Mouse (Mus musculus) CH12.LX (cell line): ENCODE results near the gene Bbof1. TPM values are rescaled to one million over a fixed set of nuclear protein-coding genes. Genes with fewer than 3 reads are reported as not detected.

Experiments
- DNase-seq: peaks from one replicate; pipeline ENCODE4 v3.0.0-alpha.2; 2013; ENCODE audit errors: extremely low read depth
- H3K27ac ChIP-seq: 2 replicates; pipeline ENCODE4 v1.5.1; 2012; ENCODE audit warnings: low read depth, mild to moderate bottlenecking, control low read depth, moderate library complexity; ENCODE audit not compliant: insufficient read depth
- H3K27me3 ChIP-seq: replicated peaks from 2 replicates; pipeline ENCODE3; 2012; ENCODE audit warnings: inconsistent platforms
- H3K36me3 ChIP-seq, 2 experiments: replicated peaks in 1 of 2; 2 replicates each; pipeline versions ENCODE3 to v1.6.1; 2012; ENCODE audit warnings: inconsistent platforms in 1 of 2, low read length in 1 of 2, mild to moderate bottlenecking in 1 of 2, mixed read lengths in 1 of 2, moderate library complexity in 1 of 2; ENCODE audit not compliant: control insufficient read depth in 1 of 2, insufficient read depth in 1 of 2
- H3K4me1 ChIP-seq, 2 experiments: 2 replicates each; pipeline ENCODE4 v1.6.1; 2012; ENCODE audit warnings: inconsistent platforms in 1 of 2, moderate library complexity in 1 of 2; ENCODE audit not compliant: insufficient read depth in 2 of 2, control insufficient read depth in 1 of 2
- H3K4me2 ChIP-seq: 2 replicates; pipeline ENCODE4 v1.6.1; 2012; ENCODE audit warnings: low read depth, mild to moderate bottlenecking, control low read depth; ENCODE audit not compliant: poor library complexity, insufficient read depth, severe bottlenecking
- H3K4me3 ChIP-seq, 3 experiments: fragments of 150-350 bp in 1 of 3; sonication (generic) in 1 of 3; replicated peaks in 1 of 3; 2 replicates each; pipeline versions ENCODE3 to v1.5.1; 2011 to 2012; ENCODE audit warnings: low read depth in 2 of 3, low read length in 2 of 3, mild to moderate bottlenecking in 2 of 3, moderate library complexity in 2 of 3, control low read depth in 1 of 3, improper control_type of control experiment in 1 of 3, inconsistent platforms in 1 of 3, mixed read lengths in 1 of 3; ENCODE audit not compliant: poor library complexity in 1 of 3
- H3K79me2 ChIP-seq: replicated peaks from 2 replicates; pipeline ENCODE4 v1.6.1; 2012; ENCODE audit warnings: mild to moderate bottlenecking, moderate library complexity; ENCODE audit not compliant: control insufficient read depth, poor library complexity, insufficient read depth, severe bottlenecking; ENCODE audit errors: extremely low read depth
- H3K9ac ChIP-seq: 2 replicates; pipeline ENCODE4 v1.6.1; 2012; ENCODE audit warnings: low read depth, mild to moderate bottlenecking, control low read depth, moderate library complexity; ENCODE audit not compliant: insufficient read depth
- H3K9me3 ChIP-seq: replicated peaks from 2 replicates; pipeline ENCODE3; 2012; ENCODE audit warnings: low read length, inconsistent platforms, mixed read lengths
- CHD1 ChIP-seq: IDR thresholded peaks from 2 replicates; pipeline ENCODE4 v1.6.1; 2012; ENCODE audit warnings: low read depth, low read length, improper control_type of control experiment, inconsistent platforms
- CTCF ChIP-seq, 2 experiments: IDR thresholded peaks in 1 of 2; conservative IDR thresholded peaks in 1 of 2; 2 replicates each; pipeline ENCODE4 v1.5.1; 2011 to 2012; ENCODE audit warnings: low read depth in 2 of 2, low read length in 2 of 2, improper control_type of control experiment in 1 of 2, inconsistent platforms in 1 of 2, mild to moderate bottlenecking in 1 of 2, moderate library complexity in 1 of 2
- ELF1 ChIP-seq: IDR thresholded peaks from 2 replicates; pipeline ENCODE4 v1.6.1; 2014; ENCODE audit warnings: low read depth, mild to moderate bottlenecking, inconsistent platforms, low read length, improper control_type of control experiment
- EP300 ChIP-seq: IDR thresholded peaks from 2 replicates; pipeline ENCODE4 v1.6.1; 2011; ENCODE audit warnings: low read length, improper control_type of control experiment
- ETS1 ChIP-seq: conservative IDR thresholded peaks from 2 replicates; pipeline ENCODE4 v1.6.1; 2012; ENCODE audit warnings: low read depth, mild to moderate bottlenecking, inconsistent platforms, low read length, improper control_type of control experiment, moderate library complexity
- GABPA ChIP-seq: IDR thresholded peaks from 2 replicates; pipeline ENCODE4 v1.6.1; 2012; ENCODE audit warnings: low read depth, low read length, improper control_type of control experiment, inconsistent platforms; ENCODE audit not compliant: insufficient replicate concordance
- HCFC1 ChIP-seq: IDR thresholded peaks from 2 replicates; pipeline ENCODE4 v1.6.1; 2012; ENCODE audit warnings: low read depth, mild to moderate bottlenecking, inconsistent platforms, low read length, improper control_type of control experiment
- IRF4 ChIP-seq: IDR thresholded peaks from 2 replicates; pipeline ENCODE4 v1.6.1; 2014; ENCODE audit warnings: low read depth, mild to moderate bottlenecking, inconsistent platforms, low read length, improper control_type of control experiment
- JUN ChIP-seq: IDR thresholded peaks from 2 replicates; pipeline ENCODE4 v1.6.1; 2011; ENCODE audit warnings: low read depth, mild to moderate bottlenecking, low read length, improper control_type of control experiment, moderate library complexity; ENCODE audit not compliant: insufficient read depth
- JUND ChIP-seq: conservative IDR thresholded peaks from 2 replicates; pipeline ENCODE4 v1.6.1; 2011; ENCODE audit warnings: low read depth, low read length, improper control_type of control experiment
- KAT2A ChIP-seq: IDR thresholded peaks from 2 replicates; pipeline ENCODE4 v1.6.1; 2012; ENCODE audit warnings: low read length, improper control_type of control experiment, inconsistent platforms; ENCODE audit not compliant: insufficient replicate concordance
- MAFK ChIP-seq: IDR thresholded peaks from 2 replicates; pipeline ENCODE4 v1.6.1; 2011; ENCODE audit warnings: low read length, improper control_type of control experiment; ENCODE audit not compliant: insufficient replicate concordance
- MAX ChIP-seq: IDR thresholded peaks from 2 replicates; pipeline ENCODE4 v1.6.1; 2011; ENCODE audit warnings: low read length, improper control_type of control experiment
- MEF2A ChIP-seq: IDR thresholded peaks from 2 replicates; pipeline ENCODE4 v1.6.1; 2014; ENCODE audit warnings: low read depth, mild to moderate bottlenecking, inconsistent platforms, low read length, improper control_type of control experiment, borderline replicate concordance
- NELFE ChIP-seq: IDR thresholded peaks from 2 replicates; pipeline ENCODE4 v1.6.1; 2011; ENCODE audit warnings: low read depth, low read length, improper control_type of control experiment
- PAX5 ChIP-seq: IDR thresholded peaks from 2 replicates; pipeline ENCODE4 v1.6.1; 2012; ENCODE audit warnings: low read length, inconsistent platforms, mixed read lengths
- POLR2AphosphoS2 ChIP-seq: IDR thresholded peaks from 2 replicates; pipeline ENCODE4 v1.6.1; 2011; ENCODE audit warnings: low read depth, low read length, improper control_type of control experiment
- UBTF ChIP-seq: IDR thresholded peaks from 2 replicates; pipeline ENCODE4 v1.6.1; 2012; ENCODE audit warnings: low read depth, mild to moderate bottlenecking, inconsistent platforms, low read length, improper control_type of control experiment, moderate library complexity
- ZC3H11A ChIP-seq: IDR thresholded peaks from 2 replicates; pipeline ENCODE4 v1.6.1; 2012; ENCODE audit warnings: low read depth, mild to moderate bottlenecking, inconsistent platforms, low read length, improper control_type of control experiment
- ZKSCAN1 ChIP-seq: IDR thresholded peaks from 2 replicates; pipeline ENCODE4 v1.6.1; 2012; ENCODE audit warnings: low read depth, inconsistent platforms, low read length, improper control_type of control experiment, borderline replicate concordance
- ZNF384 ChIP-seq: IDR thresholded peaks from 2 replicates; pipeline ENCODE4 v1.6.1; 2012; ENCODE audit warnings: low read depth, low read length, improper control_type of control experiment, inconsistent platforms
- dilution Hi-C: fragments of 300-500 bp; cut with MboI; formaldehyde crosslinking; loops from 2 replicates; pipeline ENCODE4 v1.14.3; 2020; ENCODE audit warnings: low sequenced_read_pairs; ENCODE audit not compliant: extremely low pct_unique_long_range_greater_than_20kb, extremely low pct_ligation_motif_present
- in situ Hi-C: fragments of 300-500 bp; cut with MboI; formaldehyde crosslinking; loops from 3 replicates; pipeline ENCODE4 v1.14.3; 2019; ENCODE audit warnings: low sequenced_read_pairs, low pct_ligation_motif_present, low pct_unique_long_range_greater_than_20kb, mixed read lengths
- polyA plus RNA-seq: library from polyadenylated mRNA; unstranded; fragments of >175 nt; gene quantifications from 2 replicates; pipeline ENCODE4 v1.2.1, GENCODE M21; 2012; ENCODE audit warnings: low read depth; ENCODE audit not compliant: insufficient read length
- total RNA-seq, 2 experiments: library from RNA; depleted of rRNA; stranded (reverse); fragments of 300-350 nt in 1 of 2; fragments of >200 nt in 1 of 2; gene quantifications; 2 replicates each; pipeline ENCODE4 v1.2.3; 2012 to 2014

Bbof1 gene
- total and polyA plus RNA-seq, 3 experiments = 0.24 to 0.41 (median 0.34) TPM

DNA sequence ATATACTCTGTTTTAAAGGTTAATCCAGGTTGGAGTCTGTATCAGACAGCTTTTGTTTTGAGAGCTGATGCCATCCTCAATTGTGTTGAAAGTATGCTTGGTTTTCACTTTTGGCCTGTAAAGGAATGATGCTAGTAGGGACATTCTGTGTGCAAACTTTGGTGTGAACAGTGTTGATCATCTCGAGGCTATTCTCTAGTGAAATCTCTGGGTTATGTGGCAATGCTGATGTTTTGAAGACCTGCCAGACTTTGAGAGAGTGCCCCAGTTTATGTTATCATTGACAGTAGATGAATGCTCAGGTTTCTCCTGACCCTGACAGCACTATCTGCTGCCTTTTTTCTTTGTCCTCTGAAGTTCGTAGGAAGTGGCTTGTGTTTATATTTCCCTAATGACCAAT is 46.0 kb upstream of the Bbof1 start:
- peaks cover 4 to 26% of the 10 kb centered on the region in 2 experiments; a peak in 3 of 4 replicates for H3K4me1 ChIP-seq
- peak overlapping the region in 2 of 3 experiments; percentile 89 to 100 for H3K4me3 ChIP-seq
- in situ Hi-C loops = no loop called here
- no peaks in the 10 kb centered on the region for H3K27me3 ChIP-seq
- H3K79me2 ChIP-seq = peaks cover 21% of the 10 kb centered on the region
- no peak for DNase-seq
- no peak for TF ChIP-seq GABPA
- TF ChIP-seq HCFC1 = no peak
- TF ChIP-seq KAT2A = no peak
- TF ChIP-seq ZNF384 = no peak
- TF ChIP-seq UBTF = no peak
- TF ChIP-seq IRF4 = no peak
- dilution Hi-C loops = no loop called here
- H3K36me3 ChIP-seq = peaks cover 4 to 19% of the 10 kb centered on the region in 2 experiments
- H3K9ac ChIP-seq = no peak overlapping the region; the same call in 1 of the 2 replicates
- H3K27ac ChIP-seq = no peak overlapping the region
- H3K4me2 ChIP-seq = peak overlapping the region; percentile 81
- no peaks in the 10 kb centered on the region for H3K9me3 ChIP-seq

DNA sequence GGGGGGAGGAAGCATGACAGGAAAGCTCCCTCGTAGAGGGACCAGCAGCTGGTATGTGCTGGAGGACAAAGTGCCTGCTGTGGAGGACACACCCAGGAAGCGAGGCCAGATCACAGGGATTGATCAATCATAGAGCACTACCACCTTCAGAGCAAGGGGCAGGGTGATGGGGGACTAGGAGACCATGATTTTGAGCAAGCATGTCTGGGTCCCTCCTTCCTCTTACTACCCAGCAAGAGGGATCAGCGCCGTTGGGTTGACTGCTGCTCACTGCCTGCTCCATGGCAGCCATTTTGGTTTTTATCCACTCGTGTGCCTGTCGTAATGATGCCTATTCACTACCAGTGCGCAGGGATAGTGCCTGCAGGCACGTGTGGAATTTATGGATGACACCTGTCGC is 44.6 kb upstream of the Bbof1 start:
- TF ChIP-seq MEF2A (no peak), POLR2AphosphoS2 (no peak), CTCF (conservative IDR thresholded peaks at IDR 0.05 in 1 of 2, IDR thresholded peaks at IDR 0.05 in 1 of 2; ENCODE audit: low read depth in 2 of 2, low read length in 2 of 2) (no peak), ZC3H11A (no peak), PAX5 (no peak), JUN (no peak), ELF1 (no peak), ZKSCAN1 (no peak), MAX (no peak), JUND (no peak), MAFK (no peak), CHD1 (no peak), NELFE (no peak), ETS1 (no peak), IRF4 (no peak), EP300 (no peak)
- in situ Hi-C loops = no loop called here
- peaks cover 14 to 33% of the 10 kb centered on the region in 2 experiments for H3K36me3 ChIP-seq
- DNase-seq = no peak
- H3K27me3 ChIP-seq = no peaks in the 10 kb centered on the region
- no peaks in the 10 kb centered on the region for H3K9me3 ChIP-seq
- dilution Hi-C loops = no loop called here
- peaks cover 21% of the 10 kb centered on the region for H3K79me2 ChIP-seq
- H3K9ac ChIP-seq = no peak overlapping the region
- no peak overlapping the region for H3K4me3 ChIP-seq
- H3K4me1 ChIP-seq = peaks cover 4 to 26% of the 10 kb centered on the region in 2 experiments; a peak in 3 of 4 replicates
- H3K27ac ChIP-seq = no peak overlapping the region
- no peak overlapping the region for H3K4me2 ChIP-seq
